Mouse (Mus musculus) heart, postnatal 36 days (tissue): ENCODE measurements around the gene Ywhaq. TPM values are rescaled to one million over a fixed set of nuclear protein-coding genes. Genes with fewer than 3 reads are reported as not detected.
A peak's percentile ranks its signal among the peaks of the same experiment; 100 is the strongest.
"Not testable (repeated sequence)": the region's sequence is repeated elsewhere in the genome, so short reads cannot be mapped to it uniquely, and the experiment has no call there.

ENCODE experiments used
- DNase-seq, 2 experiments: peaks; one replicate each; pipeline ENCODE4 v3.0.0; 2021 to 2022
- intact Hi-C: fragments of 180-260 bp; cut with DNase I; formaldehyde crosslinking; loops from one replicate; pipeline ENCODE4 v1.15.1; 2025
- total RNA-seq, 2 experiments: library from RNA; stranded (reverse); gene quantifications; 2 replicates each; pipeline ENCODE4 v1.2.3; 2021

The Ywhaq gene
- total RNA-seq, 2 experiments from 2014 or later = 62.2 to 68.0 TPM

GRCm38 (mm10) chr12:21416506-21416905 lies 931 bp downstream of the Ywhaq start:
- peak in 1 of 2 experiments; percentile 19 for DNase-seq
- intact Hi-C loops = loop anchor here (2.0 to 10.0 kb wide), 2 partner anchors 130 to 262 kb away; partner anchors contain the start of gene Itgb1bp1

GRCm38 (mm10) chr12:21410620-21411019 lies 6.8 kb downstream of the Ywhaq start:
- intact Hi-C loops = loop anchor here (10.0 kb wide), 1 partner anchor 256 kb away; no protein-coding TSS in a partner anchor

GRCm38 (mm10) chr12:21409651-21410050 lies 7.8 kb downstream of the Ywhaq start:
- intact Hi-C loops = loop anchor here (10.0 kb wide), 1 partner anchor 255 kb away; no protein-coding TSS in a partner anchor

More at GRCm38 (mm10) chr12:21410620-21411019, 6.8 kb downstream of the Ywhaq start:
- no peak for DNase-seq

GRCm38 (mm10) chr12:21408789-21409367 lies 8.6 kb downstream of the Ywhaq start:
- DNase-seq = no peak
- intact Hi-C loops = no loop called here

More at GRCm38 (mm10) chr12:21409651-21410050, 7.8 kb downstream of the Ywhaq start:
- no peak for DNase-seq

GRCm38 (mm10) chr12:21402771-21403170 lies 14.7 kb downstream of the Ywhaq start:
- intact Hi-C loops = no loop called here
- no peak for DNase-seq

GRCm38 (mm10) chr12:21386201-21386600 lies 31.2 kb downstream of the Ywhaq start:
- no peak for DNase-seq
- intact Hi-C loops = no loop called here

- intact Hi-C loops, DNase-seq: not testable (repeated sequence)
Measured at GRCm38 (mm10) chr12:21378765-21379346, 38.6 kb downstream of the Ywhaq start.

- intact Hi-C loops = no loop called here
- no peak for DNase-seq
Measured at GRCm38 (mm10) chr12:21375376-21376157, 41.9 kb downstream of the Ywhaq start.

- intact Hi-C loops = loop anchor here (1.0 to 5.0 kb wide), 4 partner anchors 43 to 168 kb away; partner anchors contain the start of genes Iah1 and Ywhaq
- DNase-seq = no peak
Measured at GRCm38 (mm10) chr12:21373820-21374475, 43.5 kb downstream of the Ywhaq start.

GRCm38 (mm10) chr12:21373100-21373819 lies 44.2 kb downstream of the Ywhaq start, which contains the start of gene Adam17:
Gene Adam17, minus strand, starts transcription at chr12:21373632.
- peak; percentile 98 to 99 for DNase-seq
- intact Hi-C loops = loop anchor here (1.0 to 5.0 kb wide), 4 partner anchors 44 to 169 kb away; partner anchors contain the start of genes Iah1 and Ywhaq

GRCm38 (mm10) chr12:21370035-21370611 lies 47.3 kb downstream of the Ywhaq start:
- intact Hi-C loops = loop anchor here (5.0 kb wide), 3 partner anchors 53 to 172 kb away; partner anchors contain the start of gene Iah1
- DNase-seq = no peak

GRCm38 (mm10) chr12:21369087-21369410 lies 48.4 kb downstream of the Ywhaq start:
- intact Hi-C loops = no loop called here
- DNase-seq = no peak

GRCm38 (mm10) chr12:21368376-21369086 lies 48.9 kb downstream of the Ywhaq start:
- peak in 1 of 2 experiments; percentile 16 for DNase-seq
- intact Hi-C loops = no loop called here

GRCm38 (mm10) chr12:21364624-21365435 lies 52.6 kb downstream of the Ywhaq start:
- DNase-seq = no peak
- intact Hi-C loops = no loop called here

GRCm38 (mm10) chr12:21363195-21363594 lies 54.2 kb downstream of the Ywhaq start:
- no peak for DNase-seq
- intact Hi-C loops = no loop called here

- no peak for DNase-seq
- intact Hi-C loops = no loop called here
Measured at GRCm38 (mm10) chr12:21362686-21363085, 54.8 kb downstream of the Ywhaq start.

- intact Hi-C loops = no loop called here
- DNase-seq = no peak
Measured at GRCm38 (mm10) chr12:21353681-21354080, 63.8 kb downstream of the Ywhaq start.
